Mouse (Mus musculus) intestine, embryonic 16.5 days (tissue): ENCODE data around the gene Zkscan16. TPM values are rescaled to one million over a fixed set of nuclear protein-coding genes. Genes with fewer than 3 reads are reported as not detected.

Source experiments
- ATAC-seq: fragments of 200-750 bp; cut with Nextera tagmentation; 2 replicates; pipeline ENCODE4 v1.8.0; 2017; ENCODE audit warnings: moderate TSS enrichment, moderate library complexity
- H3K27ac ChIP-seq: fragments of 300-500 bp; sonication (generic); 2 replicates; pipeline ENCODE4 v1.5.1; 2014; ENCODE audit warnings: mild to moderate bottlenecking, low read length
- H3K27me3 ChIP-seq: fragments of 300-500 bp; sonication (generic); replicated peaks from 2 replicates; pipeline ENCODE4 v1.6.1; 2014; ENCODE audit warnings: low read length, control low read depth, mixed read lengths; ENCODE audit not compliant: control insufficient read depth, insufficient read depth
- H3K36me3 ChIP-seq: fragments of 300-500 bp; sonication (generic); 2 replicates; pipeline ENCODE4 v1.6.1; 2014; ENCODE audit warnings: low read length, control low read depth; ENCODE audit not compliant: control insufficient read depth, insufficient read depth
- H3K4me1 ChIP-seq: fragments of 300-500 bp; sonication (generic); 2 replicates; pipeline ENCODE4 v1.6.1; 2014; ENCODE audit warnings: low read length, control low read depth, mixed read lengths; ENCODE audit not compliant: control insufficient read depth, insufficient read depth
- H3K4me2 ChIP-seq: fragments of 300-500 bp; sonication (generic); 2 replicates; pipeline ENCODE4 v1.6.1; 2014; ENCODE audit warnings: low read depth, low read length, control low read depth
- H3K4me3 ChIP-seq: fragments of 300-500 bp; sonication (generic); 2 replicates; pipeline ENCODE4 v1.5.1; 2014; ENCODE audit warnings: mild to moderate bottlenecking, low read length
- H3K9ac ChIP-seq: fragments of 300-500 bp; sonication (generic); 2 replicates; pipeline ENCODE4 v1.6.1; 2014; ENCODE audit warnings: low read depth, low read length
- H3K9me3 ChIP-seq: fragments of 300-500 bp; sonication (generic); 2 replicates; pipeline ENCODE4 v1.6.1; 2016; ENCODE audit warnings: low read length, control low read depth; ENCODE audit not compliant: control insufficient read depth
- WGBS: fragments of 180-500 bp; shearing (Covaris S2); extraction: QIAGEN DNeasy Blood & Tissue Kit; methylation state at CpG from one replicate; pipeline ENCODE4 v1.1.7; 2014; 5-methylcytosine and 5-hydroxymethylcytosine counted together
- polyA plus RNA-seq: library from polyadenylated mRNA; unstranded; fragments of >200 nt; fragmentation: Nextera tagmentation; extraction: Ambion mirVana; gene quantifications from 2 replicates; pipeline ENCODE4 v1.2.1, GENCODE M21; 2015

Zkscan16 gene
- polyA plus RNA-seq, 1 experiment from 2014 or later, result 0.16 TPM

- no peak overlapping the region for H3K4me2 ChIP-seq
- H3K4me3 ChIP-seq, result no peak overlapping the region
- H3K27ac ChIP-seq, result no peak overlapping the region
- no peaks in the 10 kb centered on the region for H3K9me3 ChIP-seq
- 29% methylated on average over 15 of the region's 15 CpGs for WGBS
- peak; percentile 82 for ATAC-seq
- H3K27me3 ChIP-seq, result no peaks in the 10 kb centered on the region
- peaks cover 4% of the 10 kb centered on the region; the same call in 1 of the 2 replicates for H3K4me1 ChIP-seq
- H3K9ac ChIP-seq, result no peak overlapping the region
- H3K36me3 ChIP-seq, result no peaks in the 10 kb centered on the region
Observed at GRCm38 (mm10) chr4:58934746-58935476, 8.5 kb upstream of the Zkscan16 start.

GRCm38 (mm10) chr4:58935846-58936245 is 7.6 kb upstream of the Zkscan16 start:
- Histone ChIP-seq H3K9ac (no peak overlapping the region), H3K9me3 (no peaks in the 10 kb centered on the region), H3K27me3 (no peaks in the 10 kb centered on the region), H3K4me2 (no peak overlapping the region), H3K36me3 (no peaks in the 10 kb centered on the region), H3K27ac (no peak overlapping the region), H3K4me3 (no peak overlapping the region), H3K4me1 (peaks cover 4% of the 10 kb centered on the region; the same call in 1 of the 2 replicates)
- ATAC-seq, result no peak
- WGBS, result 72% methylated on average over 3 of the region's 3 CpGs

GRCm38 (mm10) chr4:58941638-58942037 is 1.8 kb upstream of the Zkscan16 start:
- Histone ChIP-seq H3K4me3 (no peak overlapping the region), H3K27me3 (peaks cover 4% of the 10 kb centered on the region; the same call in 1 of the 2 replicates), H3K9me3 (no peaks in the 10 kb centered on the region), H3K4me1 (peaks cover 3% of the 10 kb centered on the region; the same call in 1 of the 2 replicates), H3K36me3 (no peaks in the 10 kb centered on the region), H3K9ac (no peak overlapping the region), H3K27ac (no peak overlapping the region), H3K4me2 (no peak overlapping the region)
- no peak for ATAC-seq

- Histone ChIP-seq H3K27ac (no peak overlapping the region), H3K4me3 (peak overlapping the region; percentile 82), H3K9ac (peak overlapping the region; percentile 78), H3K4me2 (peak overlapping the region; percentile 91), H3K9me3 (no peaks in the 10 kb centered on the region), H3K27me3 (peaks cover 4% of the 10 kb centered on the region; the same call in 1 of the 2 replicates), H3K36me3 (no peaks in the 10 kb centered on the region), H3K4me1 (peaks cover 3% of the 10 kb centered on the region; the same call in 1 of the 2 replicates)
- WGBS, result 78% methylated on average over 4 of the region's 4 CpGs
- ATAC-seq, result 0 out of 2 replicates have a peak, but pooled peaks have one; percentile 23
Observed at GRCm38 (mm10) chr4:58942942-58943341, 486 bp upstream of the Zkscan16 start.

- Histone ChIP-seq H3K27ac (no peak overlapping the region), H3K27me3 (peaks cover 4% of the 10 kb centered on the region; the same call in 1 of the 2 replicates), H3K9ac (peak overlapping the region; percentile 78), H3K9me3 (no peaks in the 10 kb centered on the region), H3K4me3 (peak overlapping the region; percentile 82), H3K4me1 (peaks cover 3% of the 10 kb centered on the region; the same call in 1 of the 2 replicates), H3K4me2 (peak overlapping the region; percentile 91), H3K36me3 (no peaks in the 10 kb centered on the region)
- ATAC-seq, result no peak
- WGBS, result 13% methylated on average over 6 of the region's 6 CpGs
Observed at GRCm38 (mm10) chr4:58944206-58944553, 752 bp downstream of the Zkscan16 start.

- Histone ChIP-seq H3K9me3 (no peaks in the 10 kb centered on the region), H3K9ac (no peak overlapping the region), H3K27ac (no peak overlapping the region), H3K27me3 (peaks cover 4% of the 10 kb centered on the region; the same call in 1 of the 2 replicates), H3K4me3 (no peak overlapping the region), H3K36me3 (no peaks in the 10 kb centered on the region), H3K4me2 (no peak overlapping the region; the same call in 1 of the 2 replicates), H3K4me1 (peaks cover 3% of the 10 kb centered on the region; the same call in 1 of the 2 replicates)
- WGBS, result 70% methylated on average over 5 of the region's 5 CpGs
- ATAC-seq, result no peak
Observed at GRCm38 (mm10) chr4:58944695-58945094, 1.3 kb downstream of the Zkscan16 start.

GRCm38 (mm10) chr4:58948391-58948790 is 5.0 kb downstream of the Zkscan16 start:
- Histone ChIP-seq H3K27ac (no peak overlapping the region), H3K9me3 (no peaks in the 10 kb centered on the region), H3K27me3 (peaks cover 4% of the 10 kb centered on the region; the same call in 1 of the 2 replicates), H3K4me2 (no peak overlapping the region), H3K4me3 (no peak overlapping the region), H3K4me1 (no peaks in the 10 kb centered on the region; the same call in 1 of the 2 replicates), H3K36me3 (no peaks in the 10 kb centered on the region), H3K9ac (no peak overlapping the region)
- WGBS, result 79% methylated on average over 4 of the region's 4 CpGs
- ATAC-seq, result no peak

- H3K27ac ChIP-seq, result no peak overlapping the region
- WGBS, result 87% methylated on average over 11 of the region's 11 CpGs
- no peak overlapping the region for H3K4me3 ChIP-seq
- H3K27me3 ChIP-seq, result no peaks in the 10 kb centered on the region
- no peak overlapping the region for H3K9ac ChIP-seq
- 0 out of 2 replicates have a peak, but pooled peaks cover 3% of the 10 kb centered on the region for H3K36me3 ChIP-seq
- no peak overlapping the region for H3K4me2 ChIP-seq
- H3K9me3 ChIP-seq, result no peaks in the 10 kb centered on the region
- no peaks in the 10 kb centered on the region for H3K4me1 ChIP-seq
- ATAC-seq, result no peak
Observed at GRCm38 (mm10) chr4:58952630-58953029, 9.2 kb downstream of the Zkscan16 start.

GRCm38 (mm10) chr4:58961719-58962118 is 18.3 kb downstream of the Zkscan16 start:
- Histone ChIP-seq H3K4me2 (no peak overlapping the region), H3K4me1 (no peaks in the 10 kb centered on the region), H3K36me3 (0 out of 2 replicates have a peak, but pooled peaks cover 3% of the 10 kb centered on the region), H3K27me3 (no peaks in the 10 kb centered on the region), H3K27ac (no peak overlapping the region), H3K9me3 (no peaks in the 10 kb centered on the region), H3K9ac (no peak overlapping the region), H3K4me3 (no peak overlapping the region)
- 92% methylated on average over 15 of the region's 15 CpGs for WGBS
- no peak for ATAC-seq
